ENCODE assay signal across 11 mouse cellular contexts in genomic region chr19:44108996-44109395, GRCm38 (mm10). TPM values are rescaled to one million over a fixed set of nuclear protein-coding genes. Genes with fewer than 3 reads are reported as not detected.
DNase-seq lines count a peak whose midpoint lies in the region; TF ChIP-seq lines count a peak whose summit lies in the region.
"Had no signal": no experiment of that assay in that cellular context is flagged by ENCODE, and none has a peak within 500 bp of the region (broad histone marks: within the 10 kb centered on the region; RNA-seq: fewer than 3 reads in every experiment).

No protein-coding gene starts in this region.

- no peak overlapping the region for H3K4me3 ChIP-seq in layer of hippocampus, adult 2 months
- H3K4me3 ChIP-seq: heart, embryonic 10.5 days; neural tube, embryonic 12.5 days had no signal

- TF ChIP-seq CTCF in layer of hippocampus, adult 2 months (conservative IDR thresholded peaks at IDR 0.05), result no peak

- no peak for DNase-seq in layer of hippocampus, adult 2 months (ENCODE audit: low spot score in 2 of 2)
- DNase-seq in layer of hippocampus, adult 11-12 months (ENCODE audit: low spot score), result no peak
- DNase-seq in adipocyte (ENCODE audit: low spot score), result peak; percentile 95
- DNase-seq in adrenal gland, postnatal 25 days, result peak; percentile 37
- DNase-seq in lung, postnatal 36 days, result peak; percentile 49
- no peak for DNase-seq in right cerebral cortex, postnatal 36 days (ENCODE audit: low spot score in 2 of 2)
- no peak for DNase-seq in testis, postnatal 14 days (ENCODE audit: low spot score)
- DNase-seq: liver, postnatal 0 days; thymus, postnatal 36 days had no signal

- peak overlapping the region; percentile 0; the same call in 1 of the 2 replicates for H3K27ac ChIP-seq in layer of hippocampus, adult 2 months
- H3K27ac ChIP-seq: heart, embryonic 10.5 days; neural tube, embryonic 12.5 days had no signal

RNA-seq across cellular contexts. Expression of gene Chuk, which starts 1.7 kb away (rescaled TPM):
- 10 to 100 TPM; 47.1 to 58.0 TPM for total RNA-seq in layer of hippocampus, adult 2 months (2021)
- 74.6 and 84.0 TPM in 2 replicates for total RNA-seq in adrenal gland, postnatal 25 days (2021)

RNA-seq across cellular contexts. Expression of gene Cwf19l1, which starts 26.7 kb away (rescaled TPM):
- 10 to 100 TPM; 18.0 to 19.4 TPM for total RNA-seq in layer of hippocampus, adult 2 months (2021)
- 25.7 and 37.0 TPM in 2 replicates for total RNA-seq in adrenal gland, postnatal 25 days (2021)

RNA-seq across cellular contexts. Expression of gene Bloc1s2, which starts 37.2 kb away (rescaled TPM):
- total RNA-seq in layer of hippocampus, adult 2 months (2021), result 10 to 100 TPM; 58.3 to 60.8 TPM
- 24.7 and 36.9 TPM in 2 replicates for total RNA-seq in adrenal gland, postnatal 25 days (2021)

RNA-seq across cellular contexts. Expression of gene Erlin1, which starts 39.4 kb away (rescaled TPM):
- 10 to 100 TPM; 17.8 to 20.4 TPM for total RNA-seq in layer of hippocampus, adult 2 months (2021)
- total RNA-seq in adrenal gland, postnatal 25 days (2021), result 18.3 and 19.7 TPM in 2 replicates

Comparison
In these comparisons a context has a peak if more than half of its experiments do, and no peak if none do; other contexts are left out.
1. DNase-seq: peak in adipocyte (single experiment), adrenal gland, postnatal 25 days (single experiment) and lung, postnatal 36 days (single experiment); none in layer of hippocampus, adult 2 months (0 of 2), layer of hippocampus, adult 11-12 months (single experiment), right cerebral cortex, postnatal 36 days (0 of 2) and testis, postnatal 14 days (single experiment).